Mouse (Mus musculus): ENCODE results near the gene Necab2.

DNA sequence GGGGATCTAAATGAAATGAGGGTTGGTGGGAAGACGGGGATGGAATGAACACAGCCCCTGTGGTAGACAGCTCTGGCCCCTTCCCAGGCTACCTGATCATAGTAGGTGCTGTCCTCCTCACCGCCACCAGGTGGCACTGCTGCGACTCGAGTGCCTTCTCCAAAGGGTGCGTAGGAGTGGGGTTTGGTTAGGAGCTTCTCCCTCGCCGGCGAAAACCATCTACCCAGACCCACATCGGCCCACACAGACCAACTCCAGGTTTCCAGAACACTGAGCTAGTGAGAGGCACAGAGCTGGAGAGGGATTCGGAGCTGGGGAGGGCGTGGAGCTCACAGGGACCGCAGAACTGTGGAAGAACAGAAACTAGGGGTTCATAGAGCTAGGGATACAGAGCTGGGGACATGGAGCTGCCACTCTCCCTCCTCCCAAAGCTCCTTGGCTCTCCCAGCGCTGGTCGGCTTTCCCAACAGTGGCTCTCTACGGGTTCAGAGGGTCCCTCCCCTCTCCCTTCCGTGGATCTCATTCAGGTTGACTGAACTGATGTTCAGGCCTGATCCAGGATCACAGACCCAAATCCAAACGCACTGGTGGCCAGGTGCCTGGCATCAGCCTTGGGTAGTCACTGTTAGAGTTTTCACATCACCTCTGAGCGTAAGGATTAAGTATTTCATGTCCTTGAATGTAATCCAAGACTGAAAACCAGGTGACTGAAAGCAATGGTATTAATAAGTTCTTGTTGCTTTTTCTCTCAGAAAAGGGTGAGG, 33.6 kb upstream of the Necab2 start:
- TF ChIP-seq CTCF (IDR thresholded peaks at IDR 0.05; ENCODE audit: low read depth), result peak; percentile 97
- TF ChIP-seq EP300 (IDR thresholded peaks at IDR 0.05; ENCODE audit: low read depth), result no peak

Measured in liver, postnatal 0 days (tissue).